Mouse (Mus musculus) forebrain, embryonic 12.5 days (tissue): ENCODE measurements at regions not wholly inside any gene's neighbourhood (a gene's known extent, or its start where the extent isn't known, plus 50 kb on each side); places are given as distances from the start of the nearest gene placed in this dataset.

Experiments
- ATAC-seq: fragments of 200-750 bp; cut with Nextera tagmentation; 2 replicates; pipeline ENCODE4 v1.8.0; 2017; ENCODE audit warnings: moderate TSS enrichment; ENCODE audit not compliant: low FRiP score
- H3K27ac ChIP-seq: fragments of 300-500 bp; sonication (generic); 2 replicates; pipeline ENCODE4 v1.5.1; 2016; ENCODE audit warnings: mild to moderate bottlenecking
- H3K27me3 ChIP-seq: fragments of 300-500 bp; sonication (generic); 2 replicates; pipeline ENCODE4 v1.6.1; 2016; ENCODE audit warnings: mild to moderate bottlenecking
- H3K36me3 ChIP-seq: fragments of 300-500 bp; sonication (generic); replicated peaks from 2 replicates; pipeline ENCODE4 v1.6.1; 2016; ENCODE audit warnings: mild to moderate bottlenecking
- H3K4me1 ChIP-seq: fragments of 300-500 bp; sonication (generic); 2 replicates; pipeline ENCODE4 v1.6.1; 2016
- H3K4me2 ChIP-seq: fragments of 300-500 bp; sonication (generic); 2 replicates; pipeline ENCODE4 v1.6.1; 2016; ENCODE audit warnings: mild to moderate bottlenecking, moderate library complexity
- H3K4me3 ChIP-seq: fragments of 300-500 bp; sonication (generic); replicated peaks from 2 replicates; pipeline ENCODE4 v1.5.1; 2016; ENCODE audit warnings: mild to moderate bottlenecking
- H3K9ac ChIP-seq: fragments of 300-500 bp; sonication (generic); 2 replicates; pipeline ENCODE4 v1.6.1; 2016; ENCODE audit warnings: mild to moderate bottlenecking
- H3K9me3 ChIP-seq: fragments of 300-500 bp; sonication (generic); 2 replicates; pipeline ENCODE4 v1.6.1; 2016
- WGBS: fragments of 180-500 bp; shearing (Covaris S2); methylation state at CpG from one replicate; pipeline ENCODE4 v1.1.7; 2016; 5-methylcytosine and 5-hydroxymethylcytosine counted together

DNA sequence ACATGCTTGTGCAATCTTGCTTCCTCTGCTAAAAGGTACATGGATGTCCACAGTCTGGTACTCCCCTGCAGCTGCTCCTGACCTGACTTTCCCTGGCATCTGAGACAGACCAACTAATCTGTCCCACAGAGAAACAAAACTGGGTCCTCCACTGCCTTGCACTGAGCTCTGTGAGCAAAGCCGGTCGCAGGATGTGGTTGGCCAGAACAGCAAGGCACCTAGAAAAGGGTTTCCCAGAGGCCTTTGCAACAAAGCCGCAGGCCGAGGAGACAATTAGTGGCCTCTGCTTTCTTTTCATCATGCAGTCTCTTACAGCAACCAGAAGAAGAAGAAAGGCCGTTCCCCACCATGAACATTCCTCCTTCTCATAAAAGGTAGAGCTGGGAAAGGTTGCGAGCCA lies 246.1 kb downstream of the 3110018I06Rik start:
- Histone ChIP-seq H3K36me3 (no peaks in the 10 kb centered on the region), H3K4me2 (no peak overlapping the region), H3K9ac (no peak overlapping the region), H3K27me3 (no peaks in the 10 kb centered on the region), H3K4me1 (no peaks in the 10 kb centered on the region), H3K4me3 (no peak overlapping the region), H3K9me3 (no peaks in the 10 kb centered on the region), H3K27ac (no peak overlapping the region)
- WGBS: 87% methylated on average over 6 of the region's 6 CpGs
- no peak for ATAC-seq

DNA sequence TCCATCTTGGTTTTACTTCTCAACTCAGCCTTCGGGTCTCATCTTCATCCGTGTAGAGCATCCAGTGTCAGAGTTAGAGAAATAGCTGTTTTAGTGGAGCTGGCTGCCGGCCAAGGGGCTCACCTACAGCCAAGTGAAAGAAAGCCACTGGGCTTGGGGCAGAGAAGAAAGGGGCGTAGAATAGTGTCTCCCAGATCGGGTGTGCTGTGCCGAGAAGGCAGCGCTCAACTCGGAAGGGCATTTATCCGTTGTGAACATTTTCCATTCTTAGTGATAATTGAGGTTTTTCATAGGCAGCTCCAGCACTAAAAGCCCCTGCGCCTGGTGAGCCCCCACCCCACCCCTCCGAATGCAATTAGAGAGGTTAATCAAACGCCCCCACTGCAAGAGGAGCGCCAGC lies 254.2 kb downstream of the 3110018I06Rik start:
- no peak overlapping the region for H3K4me3 ChIP-seq
- WGBS: 46% methylated on average over 13 of the region's 13 CpGs
- no peaks in the 10 kb centered on the region for H3K9me3 ChIP-seq
- H3K27me3 ChIP-seq: no peaks in the 10 kb centered on the region
- peaks cover 4% of the 10 kb centered on the region; the same call in 1 of the 2 replicates for H3K4me1 ChIP-seq
- H3K36me3 ChIP-seq: no peaks in the 10 kb centered on the region
- H3K9ac ChIP-seq: no peak overlapping the region
- peak; percentile 27; the same call in 1 of the 2 replicates for ATAC-seq
- H3K27ac ChIP-seq: 0 out of 2 replicates have a peak overlapping the region, but pooled peaks have one; percentile 19
- no peak overlapping the region for H3K4me2 ChIP-seq

GRCm38 (mm10) chr12:107744822-107745221 lies 256.4 kb downstream of the 3110018I06Rik start:
- no peak overlapping the region for H3K4me2 ChIP-seq
- WGBS: 93% methylated on average over 8 of the region's 8 CpGs

GRCm38 (mm10) chr12:107748481-107749380 lies 254.7 kb downstream of the Bcl11b start:
- no peaks in the 10 kb centered on the region for H3K27me3 ChIP-seq
- H3K4me3 ChIP-seq: no peak overlapping the region
- H3K4me1 ChIP-seq: peaks cover 19% of the 10 kb centered on the region
- H3K9me3 ChIP-seq: no peaks in the 10 kb centered on the region
- no peak overlapping the region for H3K27ac ChIP-seq
- H3K4me2 ChIP-seq: no peak overlapping the region
- no peak overlapping the region for H3K9ac ChIP-seq
- WGBS: 88% methylated on average over 18 of the region's 18 CpGs
- no peaks in the 10 kb centered on the region for H3K36me3 ChIP-seq
- ATAC-seq: no peak

More at GRCm38 (mm10) chr12:107744822-107745221, 256.4 kb downstream of the 3110018I06Rik start:
- no peak overlapping the region for H3K27ac ChIP-seq
- no peak overlapping the region for H3K4me3 ChIP-seq
- no peak overlapping the region for H3K9ac ChIP-seq
- peaks cover 4% of the 10 kb centered on the region; the same call in 1 of the 2 replicates for H3K4me1 ChIP-seq
- ATAC-seq: no peak
- no peaks in the 10 kb centered on the region for H3K36me3 ChIP-seq
- no peaks in the 10 kb centered on the region for H3K27me3 ChIP-seq
- no peaks in the 10 kb centered on the region for H3K9me3 ChIP-seq

GRCm38 (mm10) chr12:107749381-107750085 lies 253.9 kb downstream of the Bcl11b start:
- Histone ChIP-seq H3K27ac (no peak overlapping the region), H3K4me3 (no peak overlapping the region), H3K36me3 (no peaks in the 10 kb centered on the region), H3K4me1 (peaks cover 22% of the 10 kb centered on the region), H3K9me3 (no peaks in the 10 kb centered on the region), H3K4me2 (no peak overlapping the region), H3K27me3 (no peaks in the 10 kb centered on the region; the same call in 1 of the 2 replicates), H3K9ac (no peak overlapping the region)
- 90% methylated on average over 11 of the region's 11 CpGs for WGBS
- no peak for ATAC-seq

DNA sequence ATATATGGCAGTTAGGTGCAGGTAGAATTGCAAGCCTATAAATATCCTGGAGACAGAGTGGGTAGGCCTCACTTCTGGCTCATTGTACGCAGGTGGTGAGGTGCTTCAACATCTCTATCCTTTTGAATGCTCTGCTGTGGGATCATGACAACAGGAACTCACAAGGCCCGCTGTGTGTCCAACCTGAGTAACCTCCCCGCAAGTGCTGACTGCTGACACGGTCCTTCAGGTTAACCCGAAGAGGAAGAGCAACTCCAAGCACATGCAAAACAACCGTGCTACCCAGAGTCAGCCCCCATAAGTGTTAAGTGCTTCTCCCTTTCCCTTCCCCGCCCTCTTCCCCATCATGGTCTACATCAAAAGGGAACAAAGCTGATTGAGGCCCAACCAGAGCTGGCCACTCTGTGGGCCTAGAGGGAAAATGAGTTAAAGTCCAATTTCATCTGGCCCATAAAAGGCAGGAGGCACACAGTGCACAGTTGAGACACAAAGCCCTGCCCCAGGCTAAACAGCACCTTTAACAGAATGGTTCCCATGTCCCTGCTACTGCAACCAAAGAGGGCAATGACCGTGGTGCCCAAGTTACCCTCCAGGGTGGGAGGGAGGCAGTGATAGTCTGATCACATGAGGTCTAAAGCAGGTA lies 253.0 kb downstream of the Bcl11b start:
- no peaks in the 10 kb centered on the region for H3K36me3 ChIP-seq
- H3K27ac ChIP-seq: no peak overlapping the region
- no peak overlapping the region for H3K4me3 ChIP-seq
- H3K9ac ChIP-seq: no peak overlapping the region
- 90% methylated on average over 8 of the region's 8 CpGs for WGBS
- no peak overlapping the region for H3K4me2 ChIP-seq
- no peaks in the 10 kb centered on the region; the same call in 1 of the 2 replicates for H3K27me3 ChIP-seq
- no peak for ATAC-seq
- peaks cover 22% of the 10 kb centered on the region for H3K4me1 ChIP-seq
- H3K9me3 ChIP-seq: no peaks in the 10 kb centered on the region

GRCm38 (mm10) chr12:107752126-107752525 lies 251.3 kb downstream of the Bcl11b start:
- no peak overlapping the region for H3K4me3 ChIP-seq
- H3K27ac ChIP-seq: no peak overlapping the region
- H3K36me3 ChIP-seq: no peaks in the 10 kb centered on the region
- no peak; the same call in 1 of the 2 replicates for ATAC-seq
- H3K9me3 ChIP-seq: no peaks in the 10 kb centered on the region
- H3K4me1 ChIP-seq: peaks cover 30% of the 10 kb centered on the region
- no peak overlapping the region for H3K9ac ChIP-seq
- WGBS: 58% methylated on average over 7 of the region's 7 CpGs
- H3K27me3 ChIP-seq: peaks cover 5% of the 10 kb centered on the region; the same call in 1 of the 2 replicates
- no peak overlapping the region for H3K4me2 ChIP-seq

DNA sequence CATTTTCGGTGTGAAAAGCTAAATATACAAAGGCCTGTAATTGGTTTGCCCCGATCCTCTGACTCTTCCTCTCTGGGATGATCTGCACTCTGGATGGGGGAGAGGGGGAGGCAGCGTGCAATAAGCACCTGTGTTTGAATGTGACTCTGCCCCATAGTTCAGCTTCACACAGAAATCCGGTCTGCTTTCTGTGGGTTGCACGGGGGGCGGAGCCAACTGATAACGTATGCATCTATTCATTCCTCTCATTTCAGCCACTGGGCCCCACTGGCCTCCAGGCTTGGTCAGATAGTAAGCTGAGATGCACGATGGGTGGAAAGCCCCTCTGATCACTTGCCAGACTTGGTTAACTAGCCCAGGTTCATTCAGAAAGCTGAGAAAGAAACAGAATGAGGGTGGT lies 250.8 kb downstream of the Bcl11b start:
- Histone ChIP-seq H3K27ac (no peak overlapping the region), H3K27me3 (peaks cover 5% of the 10 kb centered on the region; the same call in 1 of the 2 replicates), H3K4me1 (peaks cover 35% of the 10 kb centered on the region), H3K9me3 (no peaks in the 10 kb centered on the region), H3K4me3 (no peak overlapping the region), H3K36me3 (no peaks in the 10 kb centered on the region), H3K9ac (no peak overlapping the region), H3K4me2 (0 out of 2 replicates have a peak overlapping the region, but pooled peaks have one; percentile 13)
- 0 out of 2 replicates have a peak, but pooled peaks have one; percentile 36 for ATAC-seq
- 22% methylated on average over 8 of the region's 8 CpGs for WGBS

GRCm38 (mm10) chr12:107753022-107753421 lies 250.4 kb downstream of the Bcl11b start:
- Histone ChIP-seq H3K9ac (peak overlapping the region; percentile 33; the same call in 1 of the 2 replicates), H3K27me3 (peaks cover 5% of the 10 kb centered on the region; the same call in 1 of the 2 replicates), H3K4me1 (peaks cover 39% of the 10 kb centered on the region), H3K4me2 (no peak overlapping the region; the same call in 1 of the 2 replicates), H3K36me3 (no peaks in the 10 kb centered on the region), H3K4me3 (no peak overlapping the region), H3K9me3 (no peaks in the 10 kb centered on the region), H3K27ac (0 out of 2 replicates have a peak overlapping the region, but pooled peaks have one; percentile 21)
- ATAC-seq: no peak
- 54% methylated on average over 8 of the region's 8 CpGs for WGBS

DNA sequence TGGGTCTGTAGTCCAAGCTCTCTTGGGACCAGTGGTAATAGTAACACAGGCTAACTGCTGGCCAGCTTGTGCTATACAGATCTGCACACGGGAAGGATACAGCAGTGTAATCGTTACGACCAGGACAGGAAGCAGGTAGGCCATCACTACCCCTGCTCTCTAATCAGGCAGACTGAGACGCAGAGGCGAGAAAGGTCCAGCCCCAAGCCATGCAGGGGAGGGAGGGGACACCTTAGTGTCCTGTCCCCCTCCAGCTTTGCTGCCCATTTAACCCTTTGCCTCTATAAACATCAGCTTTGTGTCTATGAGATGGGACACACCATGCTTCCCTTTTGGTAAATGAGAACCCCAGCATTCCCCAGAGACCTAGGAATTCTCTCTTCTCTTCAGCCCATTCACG lies 249.9 kb downstream of the Bcl11b start:
- no peak overlapping the region for H3K9ac ChIP-seq
- H3K4me3 ChIP-seq: no peak overlapping the region
- H3K27ac ChIP-seq: 0 out of 2 replicates have a peak overlapping the region, but pooled peaks have one; percentile 21
- no peak overlapping the region for H3K4me2 ChIP-seq
- 67% methylated on average over 6 of the region's 6 CpGs for WGBS
- no peaks in the 10 kb centered on the region for H3K9me3 ChIP-seq
- ATAC-seq: no peak
- peaks cover 44% of the 10 kb centered on the region for H3K4me1 ChIP-seq
- H3K27me3 ChIP-seq: peaks cover 5% of the 10 kb centered on the region; the same call in 1 of the 2 replicates
- no peaks in the 10 kb centered on the region for H3K36me3 ChIP-seq

DNA sequence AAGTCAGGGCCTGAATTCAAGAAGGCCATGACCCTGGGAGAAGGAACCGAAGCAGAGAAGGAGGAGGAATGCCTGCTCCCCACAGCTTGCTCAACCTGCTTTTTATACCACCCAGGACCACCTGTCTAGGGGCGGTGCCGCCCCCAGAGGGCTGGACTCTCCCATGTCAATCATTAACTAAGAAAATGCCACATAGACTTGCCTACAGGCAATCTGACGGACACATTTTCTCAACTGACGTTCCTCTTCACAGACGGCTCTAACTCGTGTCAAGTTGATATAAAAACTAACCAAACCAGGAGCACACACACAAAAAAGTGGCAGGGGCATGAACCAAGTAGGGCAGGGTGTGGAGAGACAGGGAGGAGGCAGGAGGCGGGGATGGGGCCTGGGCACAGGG lies 248.5 kb downstream of the Bcl11b start:
- ATAC-seq: no peak
- H3K27ac ChIP-seq: no peak overlapping the region

More for the DNA sequence above, 248.5 kb downstream of the Bcl11b start:
- no peaks in the 10 kb centered on the region for H3K9me3 ChIP-seq
- H3K36me3 ChIP-seq: no peaks in the 10 kb centered on the region
- H3K9ac ChIP-seq: no peak overlapping the region
- H3K4me2 ChIP-seq: no peak overlapping the region
- H3K4me1 ChIP-seq: peaks cover 49% of the 10 kb centered on the region
- H3K27me3 ChIP-seq: peaks cover 5% of the 10 kb centered on the region; the same call in 1 of the 2 replicates
- H3K4me3 ChIP-seq: no peak overlapping the region
- 88% methylated on average over 8 of the region's 8 CpGs for WGBS
